Mouse (Mus musculus) hindbrain, embryonic 15.5 days (tissue): ENCODE results near the gene Map3k7. TPM values are rescaled to one million over a fixed set of nuclear protein-coding genes. Genes with fewer than 3 reads are reported as not detected.

Source experiments
- ATAC-seq: fragments of 200-750 bp; cut with Nextera tagmentation; 2 replicates; pipeline ENCODE4 v1.8.0; 2017; ENCODE audit warnings: low read depth, moderate number of reproducible peaks, moderate TSS enrichment; ENCODE audit not compliant: low FRiP score
- H3K27ac ChIP-seq: fragments of 300-500 bp; sonication (generic); replicated peaks from 2 replicates; pipeline ENCODE4 v1.5.1; 2015; ENCODE audit warnings: mild to moderate bottlenecking, inconsistent platforms
- H3K27me3 ChIP-seq: fragments of 300-500 bp; sonication (generic); 2 replicates; pipeline ENCODE4 v1.6.1; 2015; ENCODE audit warnings: control low read depth, inconsistent platforms
- H3K36me3 ChIP-seq: fragments of 300-500 bp; sonication (generic); 2 replicates; pipeline ENCODE4 v1.6.1; 2015; ENCODE audit warnings: control low read depth, inconsistent platforms
- H3K4me1 ChIP-seq: fragments of 300-500 bp; sonication (generic); replicated peaks from 2 replicates; pipeline ENCODE4 v1.6.1; 2015; ENCODE audit warnings: control low read depth, inconsistent platforms
- H3K4me2 ChIP-seq: fragments of 300-500 bp; sonication (generic); 2 replicates; pipeline ENCODE4 v1.6.1; 2015; ENCODE audit warnings: moderate library complexity, mild to moderate bottlenecking, inconsistent platforms
- H3K4me3 ChIP-seq: fragments of 300-500 bp; sonication (generic); 2 replicates; pipeline ENCODE4 v1.5.1; 2015; ENCODE audit warnings: mild to moderate bottlenecking, inconsistent platforms
- H3K9ac ChIP-seq: fragments of 300-500 bp; sonication (generic); 2 replicates; pipeline ENCODE4 v1.6.1; 2015; ENCODE audit warnings: inconsistent platforms
- H3K9me3 ChIP-seq: fragments of 300-500 bp; sonication (generic); 2 replicates; pipeline ENCODE4 v1.6.1; 2016; ENCODE audit warnings: control low read depth, inconsistent platforms
- WGBS: fragments of 180-500 bp; shearing (Covaris S2); methylation state at CpG from one replicate; pipeline ENCODE4 v1.1.7; 2015; 5-methylcytosine and 5-hydroxymethylcytosine counted together
- polyA plus RNA-seq: library from polyadenylated mRNA; unstranded; fragments of >200 nt; fragmentation: Nextera tagmentation; extraction: Ambion mirVana; gene quantifications from 2 replicates; pipeline ENCODE4 v1.2.1, GENCODE M21; 2015

Gene Map3k7
- polyA plus RNA-seq, 1 experiment from 2014 or later, result 24.3 TPM

DNA sequence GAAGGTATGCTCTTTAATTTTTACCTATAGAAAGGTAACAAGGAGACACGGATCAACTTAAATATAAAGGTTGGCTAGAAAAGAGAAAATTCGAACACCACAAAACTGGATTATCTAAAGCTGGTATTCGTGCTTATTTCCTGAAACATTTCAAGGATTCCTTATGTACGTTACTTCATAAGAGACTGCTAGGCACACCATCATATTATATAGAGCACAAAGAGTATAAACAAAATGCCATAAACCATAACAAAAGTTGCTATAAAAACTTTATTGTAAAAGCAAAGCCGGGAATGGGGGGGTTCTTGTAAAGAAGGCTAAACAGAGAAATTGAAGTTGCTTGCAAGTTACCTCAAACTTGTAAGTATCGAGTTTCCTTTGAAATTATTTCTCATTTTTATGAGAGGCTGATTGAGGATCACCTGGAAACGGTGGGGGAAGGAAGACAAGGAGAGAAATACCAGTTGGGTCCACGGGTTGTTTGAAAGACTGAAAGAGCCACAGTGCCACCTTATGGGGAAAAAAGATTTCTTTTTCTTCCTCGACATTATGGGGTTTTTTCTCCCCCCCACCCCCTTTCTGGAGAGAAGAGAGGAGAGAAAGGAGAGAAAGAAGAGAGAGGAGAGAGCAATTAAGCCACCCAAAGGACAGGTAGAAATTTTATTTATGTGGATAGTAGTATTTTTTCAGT is 25.3 kb upstream of the Map3k7 start:
- ATAC-seq, result 0 out of 2 replicates have a peak, but pooled peaks have one; percentile 16
- Histone ChIP-seq H3K4me2 (no peak overlapping the region), H3K4me1 (peaks cover 23% of the 10 kb centered on the region), H3K27ac (no peak overlapping the region), H3K9ac (no peak overlapping the region), H3K4me3 (no peak overlapping the region), H3K27me3 (no peaks in the 10 kb centered on the region), H3K36me3 (no peaks in the 10 kb centered on the region), H3K9me3 (no peaks in the 10 kb centered on the region)
- 34% methylated on average over 9 of the region's 9 CpGs for WGBS

- ATAC-seq, result no peak
- 68% methylated on average over 4 of the region's 4 CpGs for whole genome bisulfite sequencing
- no peak overlapping the region for H3K9ac ChIP-seq
These were observed 22.3 kb upstream of the Map3k7 start for GRCm38 (mm10) chr4:31941616-31942015.

DNA sequence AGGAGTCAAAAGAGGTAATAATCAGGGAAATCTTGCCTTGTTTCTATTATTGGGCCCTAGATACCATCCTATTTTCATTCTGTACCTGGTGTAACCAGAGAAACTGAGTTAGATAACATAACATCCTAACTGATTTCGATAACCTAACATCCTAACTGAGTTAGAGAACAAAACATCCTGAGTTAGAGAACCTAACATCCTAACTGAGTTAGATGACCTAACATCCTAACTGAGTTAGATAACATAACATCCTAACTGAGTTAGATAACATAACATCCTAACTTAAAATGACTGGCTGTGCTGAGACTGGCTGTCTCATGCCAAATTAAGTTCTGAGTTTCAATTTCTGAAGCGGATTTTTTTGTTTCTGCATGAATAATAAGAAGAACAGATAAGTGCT is 20.9 kb upstream of the Map3k7 start:
- Histone ChIP-seq H3K4me3 (no peak overlapping the region), H3K4me2 (no peak overlapping the region), H3K27me3 (no peaks in the 10 kb centered on the region), H3K4me1 (peaks cover 3% of the 10 kb centered on the region; the same call in 1 of the 2 replicates), H3K27ac (no peak overlapping the region), H3K9me3 (no peaks in the 10 kb centered on the region), H3K36me3 (no peaks in the 10 kb centered on the region), H3K9ac (no peak overlapping the region)
- WGBS, result 89% methylated on average over 2 of the region's 2 CpGs
- ATAC-seq, result no peak

More at GRCm38 (mm10) chr4:31941616-31942015, 22.3 kb upstream of the Map3k7 start:
- no peaks in the 10 kb centered on the region for H3K27me3 ChIP-seq
- H3K9me3 ChIP-seq, result no peaks in the 10 kb centered on the region
- no peak overlapping the region for H3K27ac ChIP-seq
- H3K4me1 ChIP-seq, result peaks cover 18% of the 10 kb centered on the region
- H3K36me3 ChIP-seq, result no peaks in the 10 kb centered on the region
- no peak overlapping the region for H3K4me3 ChIP-seq
- H3K4me2 ChIP-seq, result no peak overlapping the region

GRCm38 (mm10) chr4:31964194-31964875 is 438 bp downstream of the Map3k7 start:
- H3K36me3 ChIP-seq, result no peaks in the 10 kb centered on the region
- ATAC-seq, result no peak; the same call in 1 of the 2 replicates
- peak overlapping the region; percentile 89 for H3K9ac ChIP-seq
- H3K27ac ChIP-seq, result peak overlapping the region; percentile 98
- peak overlapping the region; percentile 68 for H3K4me2 ChIP-seq
- under 1% methylated on average over 47 of the region's 47 CpGs for WGBS
- no peaks in the 10 kb centered on the region for H3K27me3 ChIP-seq
- peaks cover 26% of the 10 kb centered on the region for H3K4me1 ChIP-seq
- H3K4me3 ChIP-seq, result peak overlapping the region; percentile 85
- H3K9me3 ChIP-seq, result no peaks in the 10 kb centered on the region

DNA sequence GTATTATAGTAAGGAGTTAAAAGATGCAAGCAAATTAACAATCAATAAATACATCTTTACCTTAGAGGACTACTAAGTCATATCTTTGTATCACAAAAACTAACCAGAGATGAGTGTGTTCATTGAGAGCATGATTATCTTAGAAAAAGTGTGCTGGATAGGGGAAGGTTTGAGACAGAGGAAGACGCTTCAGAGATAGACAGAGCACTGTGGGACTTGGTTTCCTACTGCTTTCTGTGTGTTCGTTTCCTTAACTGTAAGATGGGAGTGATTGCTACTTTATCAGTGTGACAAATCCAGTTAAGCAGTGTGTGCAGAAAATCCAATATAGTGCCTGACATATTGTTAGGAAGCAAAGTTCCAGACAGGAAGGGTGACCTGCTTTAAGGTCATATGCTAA is 1.3 kb downstream of the Map3k7 start:
- Histone ChIP-seq H3K36me3 (no peaks in the 10 kb centered on the region), H3K4me3 (peak overlapping the region; percentile 85), H3K9me3 (no peaks in the 10 kb centered on the region), H3K4me2 (peak overlapping the region; percentile 68), H3K4me1 (peaks cover 26% of the 10 kb centered on the region), H3K9ac (no peak overlapping the region), H3K27ac (no peak overlapping the region), H3K27me3 (no peaks in the 10 kb centered on the region)
- 47% methylated on average over 2 of the region's 2 CpGs for WGBS
- ATAC-seq, result no peak

GRCm38 (mm10) chr4:31971437-31971836 is 7.5 kb downstream of the Map3k7 start:
- H3K4me1 ChIP-seq, result no peaks in the 10 kb centered on the region; the same call in none of the 2 replicates
- no peak for ATAC-seq
- 85% methylated on average over 1 of the region's 1 CpGs for WGBS
- no peak overlapping the region for H3K4me2 ChIP-seq
- H3K9me3 ChIP-seq, result no peaks in the 10 kb centered on the region
- H3K4me3 ChIP-seq, result no peak overlapping the region
- H3K27me3 ChIP-seq, result no peaks in the 10 kb centered on the region
- H3K9ac ChIP-seq, result no peak overlapping the region
- H3K36me3 ChIP-seq, result 0 out of 2 replicates have a peak, but pooled peaks cover 3% of the 10 kb centered on the region
- H3K27ac ChIP-seq, result no peak overlapping the region

DNA sequence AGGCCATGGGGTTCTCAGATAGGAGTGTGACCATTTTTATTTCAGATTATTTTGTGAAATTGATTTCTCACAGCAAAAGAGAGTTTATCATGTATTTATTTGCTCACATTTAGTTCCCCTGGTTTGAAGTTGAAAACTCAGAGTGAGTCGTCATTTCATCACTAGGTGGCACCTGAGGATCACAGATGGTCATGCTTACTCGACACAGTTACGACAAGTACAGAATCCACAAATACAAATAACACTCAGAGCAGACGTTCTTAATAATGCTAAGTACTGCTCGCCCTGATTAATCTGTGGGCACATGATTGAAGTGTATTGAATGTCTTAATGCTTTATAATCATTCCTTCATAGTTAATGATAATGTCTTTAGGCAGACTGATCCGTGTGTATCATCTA is 8.3 kb downstream of the Map3k7 start:
- H3K9me3 ChIP-seq, result no peaks in the 10 kb centered on the region
- no peaks in the 10 kb centered on the region for H3K4me1 ChIP-seq
- no peak overlapping the region for H3K27ac ChIP-seq
- no peak overlapping the region for H3K9ac ChIP-seq
- no peak for ATAC-seq
- no peak overlapping the region for H3K4me3 ChIP-seq
- 62% methylated on average over 6 of the region's 6 CpGs for WGBS
- no peaks in the 10 kb centered on the region for H3K27me3 ChIP-seq
- H3K36me3 ChIP-seq, result peaks cover 10% of the 10 kb centered on the region; the same call in 1 of the 2 replicates
- no peak overlapping the region for H3K4me2 ChIP-seq

- Histone ChIP-seq H3K27me3 (no peaks in the 10 kb centered on the region), H3K4me3 (no peak overlapping the region), H3K4me1 (no peaks in the 10 kb centered on the region), H3K9ac (no peak overlapping the region), H3K36me3 (peaks cover 33% of the 10 kb centered on the region), H3K9me3 (no peaks in the 10 kb centered on the region), H3K4me2 (no peak overlapping the region), H3K27ac (no peak overlapping the region)
- no peak for ATAC-seq
- WGBS, result 78% methylated on average over 3 of the region's 3 CpGs
These were observed 11.5 kb downstream of the Map3k7 start for GRCm38 (mm10) chr4:31975260-31975950.

DNA sequence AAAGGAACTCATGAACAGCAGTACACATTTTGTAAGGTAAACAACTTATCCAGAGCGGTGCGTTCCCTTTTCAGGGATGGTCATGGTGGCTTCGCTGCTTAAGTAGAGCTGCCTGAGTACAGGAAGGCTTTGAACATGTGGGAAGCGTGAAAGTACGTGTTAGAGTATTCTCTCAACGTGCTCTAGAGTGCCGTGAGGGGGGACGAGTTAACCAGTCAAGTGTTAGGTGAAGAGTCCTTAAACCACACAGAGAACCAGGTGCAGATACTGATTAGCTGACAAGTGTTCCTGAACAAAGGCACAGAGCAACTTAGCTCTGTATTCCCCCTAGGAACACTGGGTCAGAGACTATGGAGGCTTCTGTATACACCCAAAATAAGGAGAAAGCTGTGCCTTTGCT is 18.0 kb downstream of the Map3k7 start:
- WGBS, result 96% methylated on average over 8 of the region's 8 CpGs
- ATAC-seq, result no peak
- Histone ChIP-seq H3K4me2 (no peak overlapping the region), H3K36me3 (peaks cover 50% of the 10 kb centered on the region), H3K4me1 (no peaks in the 10 kb centered on the region), H3K27me3 (no peaks in the 10 kb centered on the region), H3K9ac (no peak overlapping the region), H3K4me3 (no peak overlapping the region), H3K27ac (no peak overlapping the region), H3K9me3 (no peaks in the 10 kb centered on the region)

DNA sequence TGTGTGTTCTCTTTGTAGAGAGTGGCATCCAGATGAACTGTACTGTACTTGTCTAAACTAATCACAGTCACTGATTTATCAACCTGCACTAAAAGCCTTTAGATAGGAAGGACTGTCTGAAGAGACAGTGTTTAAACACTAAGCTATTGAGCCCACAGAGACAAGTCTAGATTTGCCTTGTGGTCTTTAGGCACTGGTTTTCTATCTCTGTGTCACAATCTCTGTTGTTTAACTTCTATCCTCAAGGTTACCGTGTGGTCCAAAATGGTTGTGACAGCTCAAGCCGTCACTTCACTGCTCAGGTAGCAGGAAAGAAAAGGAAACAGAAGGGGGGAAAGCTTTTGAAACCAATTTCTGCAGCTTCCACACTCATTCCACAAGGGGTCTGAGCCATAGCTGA is 29.5 kb downstream of the Map3k7 start:
- Histone ChIP-seq H3K9ac (no peak overlapping the region), H3K4me3 (no peak overlapping the region), H3K9me3 (no peaks in the 10 kb centered on the region), H3K27ac (no peak overlapping the region), H3K27me3 (no peaks in the 10 kb centered on the region), H3K4me1 (no peaks in the 10 kb centered on the region), H3K36me3 (peaks cover 52% of the 10 kb centered on the region), H3K4me2 (no peak overlapping the region)
- 85% methylated on average over 2 of the region's 2 CpGs for WGBS
- ATAC-seq, result no peak

DNA sequence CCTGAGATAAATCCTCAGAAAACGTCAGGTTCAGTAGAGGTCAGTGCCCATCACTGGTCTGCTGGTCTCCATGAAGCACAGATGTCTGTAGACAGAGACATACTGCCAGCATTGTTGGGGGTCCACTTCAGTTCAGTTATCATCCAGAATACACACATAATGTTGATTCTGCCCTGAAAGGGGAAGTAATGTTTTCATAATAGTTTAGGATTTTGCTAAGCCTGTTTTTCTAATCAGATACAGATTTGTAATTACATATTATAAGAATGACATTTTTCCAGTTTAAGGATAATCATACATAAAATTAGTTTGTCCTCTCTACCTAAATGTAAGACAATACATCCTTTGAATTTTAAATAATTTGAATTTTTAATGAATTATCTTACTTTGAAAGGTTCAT is 30.0 kb downstream of the Map3k7 start:
- H3K9me3 ChIP-seq, result no peaks in the 10 kb centered on the region
- peaks cover 48% of the 10 kb centered on the region for H3K36me3 ChIP-seq
- H3K4me1 ChIP-seq, result no peaks in the 10 kb centered on the region
- H3K9ac ChIP-seq, result no peak overlapping the region
- no peak overlapping the region for H3K4me3 ChIP-seq
- H3K27me3 ChIP-seq, result no peaks in the 10 kb centered on the region
- H3K27ac ChIP-seq, result no peak overlapping the region
- 74% methylated on average over 1 of the region's 1 CpGs for WGBS
- no peak for ATAC-seq
- H3K4me2 ChIP-seq, result no peak overlapping the region

DNA sequence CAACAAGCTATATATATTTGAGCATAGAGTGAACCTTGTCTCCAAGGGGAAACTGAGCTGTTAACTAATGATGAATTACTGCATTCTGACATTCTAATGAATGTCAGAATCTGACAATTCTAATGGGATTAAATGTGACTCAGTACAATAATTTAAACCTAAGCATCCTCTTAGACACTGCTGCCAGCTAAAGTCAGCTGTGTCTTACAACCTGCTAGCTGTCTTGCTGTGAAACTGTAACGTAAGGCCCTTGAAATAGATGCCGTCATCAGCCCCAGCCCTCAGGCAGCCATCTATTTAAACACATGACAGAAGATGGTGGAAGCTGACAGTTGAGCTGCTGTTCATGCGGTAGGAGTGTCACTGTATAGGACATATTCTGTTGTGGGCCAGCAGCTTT is 37.6 kb downstream of the Map3k7 start:
- Histone ChIP-seq H3K4me1 (no peaks in the 10 kb centered on the region), H3K36me3 (peaks cover 19% of the 10 kb centered on the region; the same call in 1 of the 2 replicates), H3K4me3 (no peak overlapping the region), H3K9me3 (no peaks in the 10 kb centered on the region), H3K4me2 (no peak overlapping the region), H3K27ac (no peak overlapping the region), H3K9ac (no peak overlapping the region), H3K27me3 (no peaks in the 10 kb centered on the region)
- no peak for ATAC-seq
- 66% methylated on average over 3 of the region's 3 CpGs for WGBS
